Mouse (Mus musculus) retina, adult 2 months (tissue): ENCODE measurements around the gene Bsn.

ENCODE experiments used
- DNase-seq: peaks from one replicate; pipeline ENCODE4 v3.0.0-alpha.2; 2012; ENCODE audit warnings: low read depth, low spot score

Bsn gene

GRCm38 (mm10) chr9:108189787-108190679, at the start of gene Bsn:
TSS of gene Bsn (minus strand) at chr9:108190384.
- peak; percentile 77 for DNase-seq

DNA sequence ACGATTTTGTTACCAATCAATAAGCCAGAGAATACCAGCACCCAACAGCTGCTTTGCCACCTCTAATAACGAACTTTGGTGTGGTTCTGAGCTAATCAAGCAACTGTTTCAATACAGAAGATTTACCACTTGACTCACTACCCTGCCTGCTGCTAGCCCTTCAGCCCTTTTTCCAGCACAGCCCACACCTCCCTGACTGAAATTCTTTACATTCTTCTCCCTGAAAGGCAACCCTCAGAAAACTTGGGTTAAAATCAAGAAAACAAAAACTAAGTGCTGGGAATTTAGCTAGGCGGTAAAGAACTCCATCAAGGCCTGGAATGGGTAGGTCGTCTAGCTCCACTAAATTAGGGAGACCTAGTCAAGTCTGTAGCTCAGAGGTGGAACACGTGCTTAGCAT, 49.8 kb upstream of the Bsn start:
- no peak for DNase-seq

GRCm38 (mm10) chr9:108238831-108239230, 48.6 kb upstream of the Bsn start:
- DNase-seq = no peak

DNA sequence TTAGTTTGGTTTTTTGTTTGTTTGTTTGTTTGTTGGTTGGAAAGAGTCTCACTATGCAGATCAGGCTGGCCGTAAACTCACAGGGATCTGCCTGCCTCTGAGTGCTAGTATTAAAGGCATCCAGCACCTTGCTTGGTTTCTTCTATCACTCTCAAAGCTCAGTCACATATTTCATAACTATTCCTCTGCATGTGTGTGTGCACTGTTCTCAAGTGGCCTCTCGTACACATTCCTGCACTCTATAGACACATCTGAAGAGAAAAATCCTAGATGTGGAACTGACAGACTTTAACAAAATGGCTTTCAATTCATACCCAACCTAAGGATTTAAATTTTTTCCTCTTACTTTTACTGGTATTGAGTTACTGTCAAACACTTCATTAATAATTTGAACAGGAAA, 48.2 kb upstream of the Bsn start:
- no peak for DNase-seq

GRCm38 (mm10) chr9:108234682-108235081, 44.5 kb upstream of the Bsn start:
- DNase-seq = no peak

GRCm38 (mm10) chr9:108232908-108233307, 42.7 kb upstream of the Bsn start:
- DNase-seq = no peak

GRCm38 (mm10) chr9:108227911-108228649, 37.9 kb upstream of the Bsn start:
- DNase-seq = no peak

DNA sequence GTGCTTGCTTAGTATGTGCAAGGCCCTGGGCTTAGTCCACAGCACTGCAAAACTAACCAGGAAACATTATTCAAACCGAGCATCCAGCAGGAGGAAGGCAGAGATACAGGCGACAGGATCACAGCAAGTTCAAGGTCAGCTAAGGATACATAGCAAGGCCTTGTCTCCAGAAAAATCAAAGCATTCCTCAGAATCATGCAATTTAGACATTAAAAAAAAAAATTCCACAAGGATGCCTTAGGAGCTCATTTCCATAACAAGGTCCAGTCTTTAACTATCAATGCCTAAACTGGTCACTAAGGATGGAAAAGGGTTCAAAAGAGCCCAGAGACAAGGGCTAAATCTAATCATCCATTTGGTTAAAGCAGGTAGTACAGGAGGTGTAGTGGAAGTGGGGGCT, 35.0 kb upstream of the Bsn start:
- DNase-seq = no peak

GRCm38 (mm10) chr9:108223633-108224032, 33.4 kb upstream of the Bsn start:
- no peak for DNase-seq

GRCm38 (mm10) chr9:108221566-108221965, 31.4 kb upstream of the Bsn start:
- DNase-seq = no peak

- DNase-seq = no peak
Observed at GRCm38 (mm10) chr9:108220380-108220774, 30.2 kb upstream of the Bsn start.

DNA sequence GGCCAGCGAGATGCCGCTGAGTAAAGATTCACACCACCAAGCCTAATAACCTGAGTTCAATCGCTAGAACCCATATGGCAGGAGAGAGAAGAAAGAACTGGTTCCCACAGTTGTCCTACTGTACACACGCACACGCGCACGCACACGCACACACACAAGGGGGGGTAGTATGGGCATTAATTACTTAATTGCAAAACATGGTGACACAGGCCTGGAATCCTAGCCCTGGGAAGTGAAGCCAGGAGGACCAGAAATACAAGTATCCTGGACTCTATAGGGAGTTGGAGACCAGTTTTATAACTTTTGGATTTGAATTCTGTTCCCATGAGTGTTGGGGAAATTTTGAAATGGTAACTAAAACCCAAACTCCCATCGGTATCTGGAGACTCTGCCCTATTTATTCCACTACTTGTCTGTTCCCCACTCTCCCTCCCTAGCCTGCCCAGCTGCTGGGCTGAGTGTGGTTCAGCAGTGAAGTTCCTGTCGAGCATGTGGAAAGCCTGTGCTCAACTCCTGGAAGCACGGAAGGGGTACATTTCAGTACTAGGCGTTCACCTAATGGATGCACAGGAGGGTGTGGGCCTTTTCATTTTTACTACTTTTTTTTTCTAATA, 29.7 kb upstream of the Bsn start:
- no peak for DNase-seq

DNA sequence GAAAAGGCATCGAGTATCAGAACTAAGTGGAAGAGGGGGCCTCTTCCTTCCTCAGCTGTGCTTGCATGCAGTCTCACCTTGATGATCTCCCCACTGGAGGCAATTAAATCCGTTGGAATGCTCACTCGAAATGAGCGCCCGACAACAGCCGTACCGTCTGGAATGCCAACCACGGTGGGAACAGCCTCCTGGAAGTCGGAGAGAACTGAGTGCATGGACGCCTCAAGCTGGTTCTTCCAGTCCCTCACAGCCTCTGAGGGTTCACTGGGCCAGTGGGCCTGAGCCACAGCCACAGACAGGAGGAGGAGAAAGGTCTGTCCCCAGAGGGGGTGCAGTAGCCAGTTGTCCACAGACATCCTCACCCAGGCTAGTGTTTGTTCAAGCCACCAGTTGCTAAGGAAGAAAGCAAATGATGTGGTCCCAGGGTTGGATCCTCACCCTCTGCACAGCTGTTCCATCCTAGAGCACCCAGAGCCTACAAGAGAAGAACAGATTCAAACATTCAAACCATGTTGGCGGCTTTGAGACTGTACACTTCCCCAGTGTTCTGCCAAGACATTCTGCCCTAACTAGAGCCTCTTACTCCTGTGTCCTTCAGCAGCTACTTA, 27.9 kb upstream of the Bsn start:
- DNase-seq = no peak

DNA sequence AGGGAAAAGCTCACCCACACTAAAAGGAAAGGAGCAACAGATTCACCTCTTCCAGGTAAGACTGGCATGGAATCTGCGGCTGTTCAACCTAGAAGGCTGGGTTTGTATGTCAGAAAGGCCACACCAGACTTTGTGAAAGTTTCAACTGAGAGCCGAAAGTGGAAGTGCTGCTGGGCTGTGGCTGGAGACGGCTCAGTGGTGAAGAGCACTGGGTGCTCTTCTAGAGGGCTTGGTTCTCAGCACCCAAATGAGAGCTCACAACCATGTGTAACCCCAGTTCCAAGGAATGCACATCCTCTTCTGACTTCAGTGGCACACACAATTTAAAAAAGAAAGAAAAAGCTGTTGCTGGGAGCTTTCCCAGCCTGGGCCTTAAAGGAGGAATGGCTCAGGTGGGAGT, 27.2 kb upstream of the Bsn start:
- no peak for DNase-seq

- DNase-seq = no peak
Observed at GRCm38 (mm10) chr9:108213105-108213504, 22.9 kb upstream of the Bsn start.

DNA sequence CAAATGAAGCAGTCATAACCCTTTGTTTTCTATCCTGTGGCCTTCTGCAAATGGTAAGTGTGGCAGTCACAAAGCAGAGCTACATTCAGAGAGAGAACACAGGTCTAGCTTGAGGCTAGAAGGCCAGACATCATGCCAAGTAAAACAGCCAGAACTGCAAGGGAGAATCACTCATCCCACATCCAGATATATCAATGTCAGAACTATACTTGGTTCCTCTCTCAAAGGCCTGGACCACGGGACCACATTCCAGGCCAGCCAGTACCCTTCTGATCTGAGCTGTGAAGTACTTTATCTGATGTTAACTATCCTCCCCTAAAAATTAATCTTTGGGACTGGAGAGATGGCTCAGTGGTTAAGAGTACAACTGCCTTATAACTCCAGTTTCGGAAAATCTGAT, 22.2 kb upstream of the Bsn start:
- DNase-seq = no peak

GRCm38 (mm10) chr9:108205571-108205901, 15.4 kb upstream of the Bsn start:
- no peak for DNase-seq

DNA sequence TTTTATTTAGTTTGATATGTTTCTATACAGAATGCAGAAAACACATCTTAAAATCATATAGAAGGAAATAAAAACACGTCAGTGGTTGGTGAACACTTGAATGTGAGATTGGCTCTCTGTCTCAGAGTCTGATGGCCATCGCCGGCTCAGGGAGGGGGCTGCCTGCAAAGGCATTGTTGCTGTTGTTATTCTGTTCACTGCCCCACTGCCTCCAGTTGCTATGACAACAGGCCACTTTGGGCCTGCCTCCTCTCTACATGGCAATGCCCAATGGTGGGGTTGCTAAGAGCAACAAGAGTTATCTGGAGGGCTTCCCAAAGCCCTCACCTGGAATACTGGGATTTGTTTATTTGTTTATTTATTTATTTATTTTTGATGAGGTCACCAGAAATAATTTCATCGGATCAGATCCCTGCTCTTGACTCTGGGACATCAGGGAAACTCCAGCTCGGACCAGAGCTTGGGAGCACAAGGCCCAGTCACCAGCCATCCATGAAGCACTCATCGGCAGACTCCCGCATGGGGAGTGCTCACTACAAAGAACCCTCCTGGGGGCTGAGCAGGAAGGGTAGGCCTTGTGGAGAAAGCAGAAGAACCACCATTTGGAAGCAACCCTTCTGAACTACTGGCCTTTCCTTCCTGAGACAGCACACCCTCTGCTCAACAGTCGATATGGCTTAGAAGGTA, 14.8 kb upstream of the Bsn start:
- no peak for DNase-seq

GRCm38 (mm10) chr9:108203015-108203414, 12.8 kb upstream of the Bsn start:
- DNase-seq = no peak

DNA sequence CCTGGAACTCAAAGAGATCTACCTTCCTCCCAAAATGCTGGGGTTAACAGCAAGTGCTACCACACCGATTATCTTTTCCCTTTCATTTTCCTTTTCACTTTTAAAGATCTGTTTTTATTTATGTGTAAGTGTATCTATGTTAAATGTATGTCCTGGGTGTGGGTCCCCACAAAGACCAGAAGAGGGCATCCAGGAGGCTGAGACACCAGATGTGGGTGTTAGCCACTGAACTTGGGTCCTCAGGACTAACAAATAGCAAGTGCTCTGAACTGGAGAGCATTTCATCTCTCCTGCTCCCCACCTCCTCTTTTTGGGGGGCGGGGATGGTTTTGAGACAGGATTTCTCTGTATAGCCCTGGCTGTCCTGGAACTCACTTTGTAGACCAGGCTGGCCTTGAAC, 12.0 kb upstream of the Bsn start:
- DNase-seq = no peak

DNA sequence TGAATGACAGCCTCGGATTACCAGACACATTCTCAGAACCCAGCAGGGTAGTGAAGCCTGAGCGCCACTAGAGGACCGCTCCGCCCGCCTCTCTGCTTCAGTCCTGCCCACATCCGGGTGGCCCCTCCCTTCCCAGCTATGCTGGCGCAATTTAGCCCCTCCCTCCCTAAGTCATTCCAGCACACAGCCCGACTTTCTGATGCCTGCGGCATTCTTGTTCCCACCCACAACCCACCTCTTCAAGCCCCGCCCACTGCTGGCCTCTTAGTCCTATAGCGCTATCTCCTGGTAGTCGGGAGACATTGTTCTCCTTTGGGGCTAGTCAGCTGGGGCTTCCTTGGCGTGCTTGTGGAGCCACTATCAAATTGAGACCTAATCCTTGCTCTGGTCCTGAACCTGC, 11.0 kb upstream of the Bsn start:
- DNase-seq = peak; percentile 80

DNA sequence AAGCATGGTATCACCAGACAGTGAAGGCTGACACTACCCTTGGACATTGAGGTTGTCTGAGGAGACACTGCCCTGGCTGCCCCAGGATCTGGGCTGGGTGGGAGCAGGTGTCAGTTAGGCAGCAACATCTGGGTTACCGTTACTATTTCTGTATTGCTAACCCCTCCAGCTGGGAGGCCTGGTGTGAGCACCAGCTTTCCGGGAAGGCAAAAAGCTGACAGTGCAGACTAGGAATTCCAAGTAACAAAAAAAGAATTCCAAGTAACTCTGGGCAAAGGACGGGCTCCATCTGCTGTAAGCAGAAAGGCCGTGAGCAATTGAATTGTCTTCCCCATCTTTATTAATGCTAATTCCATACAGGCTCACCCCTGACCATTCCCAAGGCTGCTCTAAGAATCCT, 8.4 kb upstream of the Bsn start:
- no peak for DNase-seq
